ENCODE assay signal across 9 mouse cellular contexts in the genomic region with DNA sequence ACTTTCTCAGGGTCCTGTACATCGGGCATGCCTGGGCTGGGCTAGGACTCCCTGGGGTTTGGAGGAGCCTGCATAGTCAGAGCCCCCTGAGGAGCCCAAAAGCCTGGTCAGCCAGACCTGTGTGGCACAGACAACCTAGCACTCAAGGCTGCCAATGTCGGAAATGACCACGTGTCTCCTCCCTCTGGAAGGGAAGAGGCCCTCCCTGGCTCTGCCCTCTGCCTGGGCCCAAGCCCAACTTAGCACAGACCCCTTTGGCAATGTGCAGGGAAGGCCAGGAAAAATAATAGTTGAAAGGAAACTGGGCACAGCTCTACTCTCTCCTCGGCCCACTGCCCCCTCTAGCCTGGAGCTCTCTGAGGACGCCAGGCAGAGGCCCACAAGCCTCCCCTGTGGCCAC. TPM values are rescaled to one million over a fixed set of nuclear protein-coding genes. Genes with fewer than 3 reads are reported as not detected.
DNase-seq lines count a peak whose midpoint lies in the region; ATAC-seq lines count a peak whose summit lies in the region.
"Had no signal": no experiment of that assay in that cellular context is flagged by ENCODE, and none has a peak within 500 bp of the region (broad histone marks: within the 10 kb centered on the region; RNA-seq: fewer than 3 reads in every experiment).

No protein-coding gene starts in this region.

- WGBS in midbrain, embryonic 13.5 days = 80% methylated on average over 5 of the region's 5 CpGs
- 81% methylated on average over 5 of the region's 5 CpGs for WGBS in midbrain, embryonic 10.5 days
- WGBS in embryonic facial prominence, embryonic 14.5 days = 61% methylated on average over 5 of the region's 5 CpGs

- H3K36me3 ChIP-seq in midbrain, embryonic 13.5 days = peaks cover 63% of the 10 kb centered on the region
- H3K36me3 ChIP-seq in midbrain, embryonic 10.5 days = peaks cover 85% of the 10 kb centered on the region
- H3K36me3 ChIP-seq in embryonic facial prominence, embryonic 14.5 days (ENCODE audit: control insufficient read depth, insufficient read depth, low read length) = peaks cover 71% of the 10 kb centered on the region

- peaks cover 51% of the 10 kb centered on the region for H3K4me1 ChIP-seq in midbrain, embryonic 13.5 days (replicated peaks)
- H3K4me1 ChIP-seq in midbrain, embryonic 10.5 days = peaks cover 40% of the 10 kb centered on the region
- H3K4me1 ChIP-seq in embryonic facial prominence, embryonic 14.5 days (ENCODE audit: control insufficient read depth, insufficient read depth, low read length) = peaks cover 28% of the 10 kb centered on the region

- H3K9me3 ChIP-seq in midbrain, embryonic 13.5 days = no peaks in the 10 kb centered on the region
- H3K9me3 ChIP-seq in midbrain, embryonic 10.5 days (replicated peaks) = no peaks in the 10 kb centered on the region
- no peaks in the 10 kb centered on the region for H3K9me3 ChIP-seq in embryonic facial prominence, embryonic 14.5 days (ENCODE audit: control insufficient read depth, low read length)
- H3K9me3 ChIP-seq: liver, embryonic 13.5 days had no signal

- H3K27ac ChIP-seq in midbrain, embryonic 13.5 days = peak overlapping the region; percentile 44; the same call in 1 of the 2 replicates
- H3K27ac ChIP-seq in midbrain, embryonic 10.5 days (replicated peaks) = no peak overlapping the region
- peak overlapping the region; percentile 77 for H3K27ac ChIP-seq in embryonic facial prominence, embryonic 14.5 days (replicated peaks; ENCODE audit: low read depth, low read length)
- H3K27ac ChIP-seq: liver, embryonic 13.5 days had no signal

- ATAC-seq in midbrain, embryonic 13.5 days = no peak
- ATAC-seq in embryonic facial prominence, embryonic 14.5 days (ENCODE audit: low read depth) = no peak; the same call in 1 of the 2 replicates
- ATAC-seq in erythroid progenitor cell, adult 5-6 weeks (replicated peaks; ENCODE audit: low FRiP score, poor library complexity, severe bottlenecking) = no peak

- no peaks in the 10 kb centered on the region for H3K27me3 ChIP-seq in midbrain, embryonic 13.5 days
- H3K27me3 ChIP-seq in midbrain, embryonic 10.5 days (ENCODE audit: low read depth, poor library complexity, severe bottlenecking) = no peaks in the 10 kb centered on the region
- H3K27me3 ChIP-seq in embryonic facial prominence, embryonic 14.5 days (replicated peaks; ENCODE audit: control insufficient read depth, insufficient read depth, low read length) = no peaks in the 10 kb centered on the region
- H3K27me3 ChIP-seq: liver, embryonic 13.5 days had no signal

- H3K4me3 ChIP-seq in midbrain, embryonic 13.5 days (replicated peaks) = no peak overlapping the region
- no peak overlapping the region for H3K4me3 ChIP-seq in midbrain, embryonic 10.5 days
- no peak overlapping the region for H3K4me3 ChIP-seq in embryonic facial prominence, embryonic 14.5 days (ENCODE audit: low read depth, low read length)
- H3K4me3 ChIP-seq: liver, embryonic 13.5 days had no signal

- peak; percentile 34 to 52 for DNase-seq in heart, adult 18-20 months
- no peak for DNase-seq in heart, adult 8-10 months (ENCODE audit: low spot score)
- DNase-seq in midbrain, embryonic 10.5 days (ENCODE audit: low spot score) = no peak
- peak; percentile 66 for DNase-seq in embryonic facial prominence, embryonic 14.5 days (ENCODE audit: low spot score)
- DNase-seq in lung, postnatal 10 days = peak; percentile 74
- no peak for DNase-seq in gastrocnemius, adult 8-10 months (ENCODE audit: low spot score in 2 of 2)
- DNase-seq: liver, embryonic 13.5 days had no signal

- no peak overlapping the region; the same call in 1 of the 2 replicates for H3K9ac ChIP-seq in midbrain, embryonic 13.5 days (replicated peaks)
- no peak overlapping the region for H3K9ac ChIP-seq in embryonic facial prominence, embryonic 14.5 days (ENCODE audit: low read depth, low read length)
- H3K9ac ChIP-seq: liver, embryonic 13.5 days had no signal

- H3K4me2 ChIP-seq in midbrain, embryonic 13.5 days (replicated peaks) = no peak overlapping the region
- no peak overlapping the region for H3K4me2 ChIP-seq in embryonic facial prominence, embryonic 14.5 days (ENCODE audit: low read depth, low read length)
- H3K4me2 ChIP-seq: liver, embryonic 13.5 days had no signal

RNA-seq across cellular contexts. Expression of gene Soga1, which starts 24.2 kb away (rescaled TPM):
- total RNA-seq in heart, adult 18-20 months (2021) = 10 to 100 TPM; 10.4 to 11.0 TPM
- total RNA-seq in heart, adult 8-10 months (2022) = 10 to 100 TPM in 1 of 4 experiments, 1 to 10 TPM in 3; 8.7 to 11.1 (median 8.9) TPM
- polyA plus RNA-seq in midbrain, embryonic 13.5 days (2015; fragmentation: Nextera tagmentation; extraction: Ambion mirVana) = 6.2 and 6.4 TPM in 2 replicates
- polyA plus RNA-seq in midbrain, embryonic 10.5 days (2016; fragmentation: Nextera tagmentation; extraction: Ambion mirVana) = 3.6 and 3.7 TPM in 2 replicates
- 5.2 and 6.3 TPM in 2 replicates for polyA plus RNA-seq in embryonic facial prominence, embryonic 14.5 days (2014; fragmentation: Nextera tagmentation; extraction: Ambion mirVana)
- 0.36 and 0.42 TPM in 2 replicates for total RNA-seq in erythroid progenitor cell, adult 5-6 weeks (2015; ENCODE audit: low replicate concordance)
- 2.8 and 3.6 TPM in 2 replicates for total RNA-seq in erythroid progenitor cell, adult 5-6 weeks (2017; ENCODE audit: low replicate concordance)
- 1 to 10 TPM; 1.7 to 3.5 (median 2.3) TPM for total RNA-seq in gastrocnemius, adult 8-10 months (2022)

RNA-seq across cellular contexts. Expression of gene Tldc2, which starts 32.0 kb away (rescaled TPM):
- not detected for total RNA-seq in heart, adult 18-20 months (2021)
- total RNA-seq in heart, adult 8-10 months (2022) = not detected
- not detected in 2 replicates for polyA plus RNA-seq in midbrain, embryonic 13.5 days (2015; fragmentation: Nextera tagmentation; extraction: Ambion mirVana)
- polyA plus RNA-seq in midbrain, embryonic 10.5 days (2016; fragmentation: Nextera tagmentation; extraction: Ambion mirVana) = not detected in 2 replicates
- not detected in 2 replicates for polyA plus RNA-seq in embryonic facial prominence, embryonic 14.5 days (2014; fragmentation: Nextera tagmentation; extraction: Ambion mirVana)
- not detected in 2 replicates for total RNA-seq in erythroid progenitor cell, adult 5-6 weeks (2015; ENCODE audit: low replicate concordance)
- not detected in 2 replicates for total RNA-seq in erythroid progenitor cell, adult 5-6 weeks (2017; ENCODE audit: low replicate concordance)
- total RNA-seq in gastrocnemius, adult 8-10 months (2022) = not detected
- polyA plus RNA-seq: liver, embryonic 13.5 days had no signal

RNA-seq across cellular contexts. Expression of gene Dsn1, which starts 47.9 kb away (rescaled TPM):
- total RNA-seq in heart, adult 18-20 months (2021) = 1 to 10 TPM; 1.7 to 2.3 TPM
- 1 to 10 TPM; 1.1 to 2.2 (median 1.6) TPM for total RNA-seq in heart, adult 8-10 months (2022)
- polyA plus RNA-seq in midbrain, embryonic 13.5 days (2015; fragmentation: Nextera tagmentation; extraction: Ambion mirVana) = 18.0 and 18.7 TPM in 2 replicates
- 52.4 and 57.5 TPM in 2 replicates for polyA plus RNA-seq in midbrain, embryonic 10.5 days (2016; fragmentation: Nextera tagmentation; extraction: Ambion mirVana)
- 25.8 and 32.7 TPM in 2 replicates for polyA plus RNA-seq in embryonic facial prominence, embryonic 14.5 days (2014; fragmentation: Nextera tagmentation; extraction: Ambion mirVana)
- 56.9 and 59.5 TPM in 2 replicates for total RNA-seq in erythroid progenitor cell, adult 5-6 weeks (2015; ENCODE audit: low replicate concordance)
- 62.4 and 101 TPM in 2 replicates for total RNA-seq in erythroid progenitor cell, adult 5-6 weeks (2017; ENCODE audit: low replicate concordance)
- 1 to 10 TPM; 2.2 to 2.5 (median 2.3) TPM for total RNA-seq in gastrocnemius, adult 8-10 months (2022)

Comparison
In these comparisons a context has a peak if more than half of its experiments do, and no peak if none do; other contexts are left out.
1. DNase-seq: peak in heart, adult 18-20 months (2 of 2), embryonic facial prominence, embryonic 14.5 days (single experiment) and lung, postnatal 10 days (single experiment); none in heart, adult 8-10 months (single experiment), midbrain, embryonic 10.5 days (single experiment) and gastrocnemius, adult 8-10 months (0 of 2).
2. RNA of gene Dsn1, which starts 47.9 kb away (total RNA-seq): 56.9 to 101 TPM in erythroid progenitor cell, adult 5-6 weeks; 2.2 to 2.5 TPM in gastrocnemius, adult 8-10 months, 1.7 to 2.3 TPM in heart, adult 18-20 months and 1.1 to 2.2 TPM in heart, adult 8-10 months; every median in the first group is over 10 times any median in the second.